Mouse (Mus musculus) G1E (cell line): ENCODE measurements around the gene Lhfpl3.

Experiments
- CTCF ChIP-seq: IDR thresholded peaks from 2 replicates; pipeline ENCODE4 v1.5.1; 2012; ENCODE audit warnings: low read depth, low read length, inconsistent platforms, mixed read lengths
- GATA1 ChIP-seq: IDR thresholded peaks from 2 replicates; pipeline ENCODE4 v1.6.1; 2012; ENCODE audit warnings: borderline replicate concordance, low read length, inconsistent platforms, mixed read lengths
- GATA2 ChIP-seq: IDR thresholded peaks from 2 replicates; pipeline ENCODE4 v1.6.1; 2012; ENCODE audit warnings: low read depth, low read length, inconsistent platforms, borderline replicate concordance
- POLR2AphosphoS5 ChIP-seq: IDR thresholded peaks from 2 replicates; pipeline ENCODE4 v1.6.1; 2012; ENCODE audit warnings: low read depth, low read length, inconsistent platforms; ENCODE audit not compliant: insufficient replicate concordance
- TAL1 ChIP-seq: conservative IDR thresholded peaks from 2 replicates; pipeline ENCODE4 v1.6.1; 2012; ENCODE audit warnings: low read depth, low read length, inconsistent platforms, mixed read lengths

GRCm38 (mm10) chr5:22747305-22747704 is 1.4 kb downstream of the Lhfpl3 start:
- TF ChIP-seq CTCF = no peak
- TF ChIP-seq GATA1 = no peak
- TF ChIP-seq POLR2AphosphoS5 = no peak
- no peak for TF ChIP-seq TAL1
- TF ChIP-seq GATA2 = no peak
